Mouse (Mus musculus) heart, adult 9 months (tissue): ENCODE results near the gene Cap2.

Experiments used
- DNase-seq, 2 experiments: peaks; one replicate each; pipeline ENCODE4 v3.0.0; 2022; ENCODE audit warnings: low spot score in 2 of 2

Gene Cap2

DNA sequence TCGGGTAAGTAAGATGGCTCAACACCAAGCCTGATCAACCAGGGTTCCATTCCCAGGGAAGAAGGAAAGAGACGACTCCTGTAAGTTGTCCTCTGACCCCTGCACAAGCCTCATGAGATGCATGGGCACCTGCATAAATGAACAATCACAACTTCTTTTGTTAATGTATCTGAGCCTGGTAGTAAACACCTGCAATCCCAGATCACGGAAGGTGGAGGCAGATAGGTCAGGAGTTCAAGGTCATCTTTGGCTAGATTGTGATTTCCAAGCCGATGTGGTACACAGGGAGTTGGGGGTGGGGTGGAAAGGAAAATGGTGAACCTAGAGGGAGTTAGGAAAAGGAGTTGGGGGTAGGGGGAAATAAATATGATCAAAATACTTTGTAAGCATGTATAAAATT lies 131.1 kb downstream of the Cap2 start:
- DNase-seq, result no peak

- no peak for DNase-seq
Measured at GRCm38 (mm10) chr13:46633320-46634132, 131.9 kb downstream of the Cap2 start.

GRCm38 (mm10) chr13:46634133-46634488 lies 132.5 kb downstream of the Cap2 start:
- DNase-seq, result no peak

GRCm38 (mm10) chr13:46640608-46641468 lies 139.2 kb downstream of the Cap2 start:
- no peak for DNase-seq

GRCm38 (mm10) chr13:46642318-46642717 lies 140.7 kb downstream of the Cap2 start:
- no peak for DNase-seq

DNA sequence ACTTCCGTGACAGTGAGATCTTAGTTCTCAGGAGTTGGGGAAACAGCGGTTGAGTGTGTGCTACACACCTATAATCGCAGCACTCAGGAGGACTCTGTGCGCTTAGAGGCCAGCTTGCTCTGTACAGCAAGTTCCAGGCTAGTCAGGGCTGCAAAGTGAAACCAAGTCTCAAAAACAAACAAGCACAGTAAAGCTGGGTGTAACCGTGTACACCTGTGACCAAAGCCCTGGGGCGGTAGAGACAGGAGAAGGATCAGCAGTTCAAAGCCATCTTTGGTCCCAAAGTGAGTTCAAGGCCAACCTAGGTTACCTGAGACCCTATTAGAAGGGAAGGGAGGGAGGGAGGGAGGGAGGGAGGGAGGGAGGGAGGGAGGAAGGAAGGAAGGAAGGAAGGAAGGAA lies 142.5 kb downstream of the Cap2 start:
- no peak for DNase-seq

DNA sequence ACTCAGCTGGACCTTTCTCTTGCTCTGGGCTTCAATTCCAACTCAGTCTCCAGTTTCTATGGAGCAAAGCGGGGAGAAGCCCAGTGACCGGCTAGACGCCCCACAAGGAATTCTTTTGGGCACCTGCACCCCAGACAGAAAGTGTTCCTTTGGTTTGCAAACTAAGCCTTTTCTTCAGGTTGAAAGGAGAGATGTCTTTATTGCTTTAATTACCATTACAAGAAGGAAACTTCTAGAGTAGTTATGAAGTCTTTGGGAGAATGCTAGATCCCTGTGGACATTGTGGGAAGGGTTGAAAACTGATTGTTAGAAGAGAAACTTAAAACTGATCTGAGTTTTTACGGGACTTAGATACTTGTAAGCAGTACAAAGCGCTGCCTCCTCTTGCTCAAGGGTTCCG lies 143.8 kb downstream of the Cap2 start:
- no peak for DNase-seq

- no peak for DNase-seq
Measured at GRCm38 (mm10) chr13:46651853-46652252, 150.2 kb downstream of the Cap2 start.

GRCm38 (mm10) chr13:46652671-46653070 lies 151.0 kb downstream of the Cap2 start:
- DNase-seq, result no peak

GRCm38 (mm10) chr13:46653671-46654070 lies 152.0 kb downstream of the Cap2 start:
- no peak for DNase-seq

DNA sequence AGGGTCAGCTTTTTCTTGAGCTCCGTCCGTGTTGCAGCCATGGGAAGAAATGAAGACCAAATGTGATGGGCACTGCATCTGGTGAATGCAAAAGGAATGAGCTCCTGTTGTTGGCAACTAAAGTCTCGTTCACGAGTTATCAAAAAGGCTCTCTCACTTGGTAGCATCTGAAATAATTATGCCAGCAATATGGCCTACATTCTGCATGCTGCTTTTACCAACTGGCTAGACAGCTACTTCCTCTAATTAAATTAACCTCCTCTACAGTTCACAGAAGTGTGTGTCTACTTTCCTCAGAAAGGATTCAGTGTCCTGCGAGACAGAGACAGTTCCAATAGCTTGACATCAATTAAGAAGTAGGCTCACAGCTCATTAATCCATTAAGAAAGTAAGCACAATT lies 152.9 kb downstream of the Cap2 start:
- no peak for DNase-seq

- DNase-seq, result no peak
Measured at GRCm38 (mm10) chr13:46659211-46659610, 157.6 kb downstream of the Cap2 start.

GRCm38 (mm10) chr13:46663461-46663964 lies 161.9 kb downstream of the Cap2 start:
- DNase-seq, result no peak

- peak; percentile 76 to 87 for DNase-seq
Measured at GRCm38 (mm10) chr13:46669048-46669619, 167.5 kb downstream of the Cap2 start, which contains the start of gene Fam8a1. Fam8a1 (plus strand) TSS chr13:46669522.

- DNase-seq, result no peak
Measured at GRCm38 (mm10) chr13:46669620-46670271, 168.1 kb downstream of the Cap2 start.

DNA sequence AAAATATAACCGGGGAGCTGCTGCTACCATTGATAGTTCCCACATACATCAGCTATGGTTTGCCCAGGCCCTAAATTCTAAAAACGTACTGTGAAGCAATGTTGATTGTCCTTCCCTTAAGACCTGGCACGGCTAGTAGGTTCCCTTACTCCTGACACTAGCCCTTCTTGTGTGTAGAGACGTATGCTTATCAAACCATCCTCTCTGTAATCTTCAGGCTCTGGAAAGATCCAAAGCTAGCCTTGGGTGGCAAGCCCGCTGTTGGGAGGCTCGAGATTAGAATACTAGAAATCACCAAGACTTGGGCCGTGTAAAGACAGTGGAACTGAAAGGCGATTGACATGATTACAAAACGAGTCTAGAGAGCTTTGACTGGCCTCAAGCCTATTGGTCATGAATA lies 168.9 kb downstream of the Cap2 start:
- no peak for DNase-seq

DNA sequence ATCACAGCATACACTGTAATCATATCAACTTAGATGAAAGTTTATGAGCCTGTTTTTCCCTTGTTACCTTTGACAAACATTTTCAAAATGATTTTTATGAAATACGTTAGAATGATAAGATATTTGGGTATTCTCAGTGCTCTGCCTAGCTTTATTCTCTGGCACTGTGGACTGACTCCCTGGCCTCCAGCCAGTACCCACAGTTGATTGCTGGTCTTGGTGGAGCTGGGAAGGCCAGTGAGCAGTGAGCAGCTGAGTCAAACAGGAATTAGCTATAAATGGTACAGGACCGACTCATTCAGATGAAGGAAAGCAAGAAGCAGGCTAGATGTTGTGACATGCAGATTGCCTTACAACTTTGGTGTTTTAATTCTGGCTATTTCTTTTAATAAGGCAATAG lies 173.0 kb downstream of the Cap2 start:
- no peak for DNase-seq

DNA sequence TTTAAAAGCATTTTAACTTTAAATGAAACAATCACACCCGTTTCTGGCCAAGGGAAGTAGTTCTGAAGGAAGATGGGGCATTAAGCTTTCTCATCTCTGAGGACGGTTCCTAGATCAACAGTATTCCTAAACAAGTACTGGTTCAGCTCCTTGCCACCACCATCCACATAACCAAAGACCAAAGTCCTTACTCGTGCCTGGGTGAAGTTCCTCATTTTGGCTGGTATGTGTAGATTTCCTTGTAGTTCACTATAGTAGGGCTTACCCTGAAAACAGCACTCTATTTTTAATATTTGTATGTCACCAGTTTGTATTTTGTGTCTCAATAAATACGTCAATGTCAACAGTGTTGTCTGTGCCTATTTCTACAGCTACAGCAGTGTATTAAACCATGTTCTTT lies 176.1 kb downstream of the Cap2 start:
- DNase-seq, result no peak

DNA sequence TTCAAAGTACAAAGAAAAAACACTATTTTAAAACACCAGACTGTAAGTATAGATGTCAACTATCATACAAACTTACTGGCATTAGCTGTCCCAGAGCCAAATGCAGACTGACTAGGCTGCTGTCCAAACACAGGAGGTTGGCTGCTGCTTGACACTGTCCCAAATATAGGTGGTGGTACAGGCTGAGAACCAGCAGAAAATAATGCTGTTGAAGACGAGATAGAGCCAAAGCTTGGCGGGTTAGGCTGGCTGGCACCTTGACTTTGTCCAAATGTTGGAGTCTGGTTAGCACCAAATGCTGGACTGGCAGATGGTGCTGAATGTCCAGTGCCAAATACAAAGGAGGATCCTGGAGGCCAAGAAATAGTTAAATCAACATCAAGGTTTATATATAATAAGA lies 181.3 kb downstream of the Cap2 start:
- peak; percentile 27 to 51 for DNase-seq

- no peak for DNase-seq
Measured at GRCm38 (mm10) chr13:46683370-46683769, 181.7 kb downstream of the Cap2 start.

DNA sequence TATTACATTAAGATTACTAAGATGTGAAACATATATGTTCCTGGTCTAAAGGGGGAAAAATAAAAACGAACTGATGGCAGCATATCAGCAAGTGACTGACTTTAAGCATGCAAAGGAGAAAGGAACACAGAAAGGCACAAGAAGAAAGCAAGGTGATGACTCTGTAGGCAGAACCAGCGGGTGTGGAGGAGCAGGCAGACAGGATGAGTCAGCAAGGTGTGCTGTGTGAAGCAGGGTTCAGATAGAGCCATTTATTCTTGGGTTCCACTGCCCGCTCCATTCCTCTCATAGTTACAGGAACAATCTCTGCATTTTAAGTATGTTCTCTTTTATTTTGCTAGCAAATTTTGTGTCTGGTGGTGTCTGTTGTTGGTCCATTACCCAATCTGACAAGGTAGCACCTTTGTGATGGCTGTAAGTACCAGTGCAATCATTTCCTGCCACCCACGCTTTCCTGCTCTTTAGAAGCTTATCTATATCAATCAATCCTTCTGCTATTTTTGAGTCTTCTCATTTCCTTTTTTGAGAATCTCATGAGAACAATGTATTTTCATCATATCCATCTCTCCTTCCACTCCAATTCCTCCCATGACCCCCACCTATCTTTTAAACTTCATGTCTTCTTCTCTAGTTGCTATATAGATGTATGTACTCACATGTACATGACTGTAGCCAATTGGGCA lies 189.1 kb downstream of the Cap2 start:
- no peak for DNase-seq
